ENCODE assay signal across 21 mouse cellular contexts in genomic region chr17:78415255-78415654, GRCm38 (mm10). TPM values are rescaled to one million over a fixed set of nuclear protein-coding genes. Genes with fewer than 3 reads are reported as not detected.
DNase-seq lines count a peak whose midpoint lies in the region; ATAC-seq and TF ChIP-seq lines count a peak whose summit lies in the region.
"Had no signal": no experiment of that assay in that cellular context is flagged by ENCODE, and none has a peak within 500 bp of the region (broad histone marks: within the 10 kb centered on the region; RNA-seq: fewer than 3 reads in every experiment).

No protein-coding gene starts in this region.

- ATAC-seq in heart, postnatal 0 days (ENCODE audit: insufficient read depth, low read depth): no peak
- peak; percentile 77 for ATAC-seq in intestine, embryonic 16.5 days
- ATAC-seq in liver, embryonic 16.5 days (ENCODE audit: low read depth): no peak
- ATAC-seq in hindbrain, embryonic 11.5 days (ENCODE audit: low FRiP score): no peak
- ATAC-seq: forebrain, postnatal 0 days had no signal

- no peaks in the 10 kb centered on the region for H3K27me3 ChIP-seq in heart, postnatal 0 days (ENCODE audit: control insufficient read depth, insufficient read depth, low read length)
- 0 out of 2 replicates have a peak, but pooled peaks cover 4% of the 10 kb centered on the region for H3K27me3 ChIP-seq in heart, embryonic 10.5 days (ENCODE audit: insufficient read depth, poor library complexity, severe bottlenecking)
- no peaks in the 10 kb centered on the region for H3K27me3 ChIP-seq in intestine, embryonic 16.5 days (replicated peaks; ENCODE audit: control insufficient read depth, insufficient read depth, low read length)
- no peaks in the 10 kb centered on the region for H3K27me3 ChIP-seq in liver, embryonic 16.5 days (ENCODE audit: control insufficient read depth, insufficient read depth, low read depth, low read length)
- H3K27me3 ChIP-seq in hindbrain, embryonic 11.5 days (ENCODE audit: control insufficient read depth, insufficient read depth, low read length): no peaks in the 10 kb centered on the region
- H3K27me3 ChIP-seq: hindbrain, embryonic 12.5 days had no signal

- H3K4me3 ChIP-seq in heart, postnatal 0 days (ENCODE audit: low read depth, low read length): no peak overlapping the region
- H3K4me3 ChIP-seq in heart, embryonic 10.5 days: no peak overlapping the region
- no peak overlapping the region for H3K4me3 ChIP-seq in brown adipose tissue, adult 24 weeks (ENCODE audit: insufficient read depth, low read depth, low read length)
- peak overlapping the region; percentile 24 for H3K4me3 ChIP-seq in intestine, embryonic 16.5 days (ENCODE audit: low read length)
- no peak overlapping the region for H3K4me3 ChIP-seq in liver, embryonic 16.5 days (ENCODE audit: low read depth, low read length)
- H3K4me3 ChIP-seq in hindbrain, embryonic 11.5 days (ENCODE audit: low read depth, low read length): no peak overlapping the region
- H3K4me3 ChIP-seq: hindbrain, embryonic 12.5 days; limb, embryonic 10.5 days had no signal

- peak overlapping the region; percentile 26 for H3K4me2 ChIP-seq in heart, postnatal 0 days (ENCODE audit: low read depth, low read length)
- H3K4me2 ChIP-seq in intestine, embryonic 16.5 days (ENCODE audit: low read depth, low read length): peak overlapping the region; percentile 32
- H3K4me2 ChIP-seq in liver, embryonic 16.5 days (ENCODE audit: low read depth, low read length): peak overlapping the region; percentile 19; the same call in 1 of the 2 replicates
- no peak overlapping the region for H3K4me2 ChIP-seq in hindbrain, embryonic 11.5 days (replicated peaks; ENCODE audit: low read depth, low read length)
- H3K4me2 ChIP-seq: hindbrain, embryonic 12.5 days had no signal

- H3K4me1 ChIP-seq in heart, postnatal 0 days (ENCODE audit: control insufficient read depth, insufficient read depth): peaks cover 24% of the 10 kb centered on the region
- peaks cover 16% of the 10 kb centered on the region; the same call in 1 of the 2 replicates for H3K4me1 ChIP-seq in heart, embryonic 10.5 days
- peaks cover 28% of the 10 kb centered on the region; the same call in 1 of the 2 replicates for H3K4me1 ChIP-seq in brown adipose tissue, adult 24 weeks (ENCODE audit: control insufficient read depth, insufficient read depth, insufficient read length, low read length)
- peaks cover 20% of the 10 kb centered on the region for H3K4me1 ChIP-seq in intestine, embryonic 16.5 days (ENCODE audit: control insufficient read depth, insufficient read depth, low read length)
- peaks cover 34% of the 10 kb centered on the region for H3K4me1 ChIP-seq in liver, embryonic 16.5 days (ENCODE audit: control insufficient read depth, low read depth, low read length)
- H3K4me1 ChIP-seq in hindbrain, embryonic 11.5 days (replicated peaks; ENCODE audit: control insufficient read depth, insufficient read depth, low read length): no peaks in the 10 kb centered on the region

- DNase-seq in heart, postnatal 0 days (ENCODE audit: low spot score): no peak
- DNase-seq in heart, embryonic 10.5 days (ENCODE audit: low spot score): no peak
- no peak for DNase-seq in right cerebral cortex, postnatal 25 days
- DNase-seq in hindbrain, embryonic 11.5 days (ENCODE audit: low spot score): no peak
- no peak for DNase-seq in testis, postnatal 14 days (ENCODE audit: low spot score)
- DNase-seq: adrenal gland, adult 8-10 months; cerebellum, adult 18-20 months; cerebellum, postnatal 14 days; forebrain, postnatal 0 days; gastrocnemius, postnatal 36 days; heart, postnatal 10 days; lung, postnatal 14 days; midbrain, embryonic 14.5 days; thymus, adult 18-20 months; thymus, postnatal 36 days had no signal

- TF ChIP-seq CTCF in heart, postnatal 0 days (IDR thresholded peaks at IDR 0.05; ENCODE audit: low read depth): no peak

- H3K27ac ChIP-seq in heart, postnatal 0 days (ENCODE audit: low read depth): no peak overlapping the region
- no peak overlapping the region for H3K27ac ChIP-seq in heart, embryonic 10.5 days
- H3K27ac ChIP-seq in brown adipose tissue, adult 24 weeks (replicated peaks; ENCODE audit: low read depth, low read length): peak overlapping the region; percentile 94
- H3K27ac ChIP-seq in intestine, embryonic 16.5 days (ENCODE audit: low read length): peak overlapping the region; percentile 86
- H3K27ac ChIP-seq in liver, embryonic 16.5 days (ENCODE audit: low read length): no peak overlapping the region
- no peak overlapping the region for H3K27ac ChIP-seq in hindbrain, embryonic 11.5 days (ENCODE audit: low read depth, low read length)
- H3K27ac ChIP-seq: hindbrain, embryonic 12.5 days; limb, embryonic 10.5 days had no signal

- 27% methylated on average over 2 of the region's 2 CpGs for WGBS in heart, postnatal 0 days
- WGBS in heart, embryonic 10.5 days: 81% methylated on average over 2 of the region's 2 CpGs
- 49% methylated on average over 2 of the region's 2 CpGs for WGBS in intestine, embryonic 16.5 days
- 47% methylated on average over 2 of the region's 2 CpGs for WGBS in liver, embryonic 16.5 days (ENCODE audit: insufficient replicate concordance)
- 80% methylated on average over 2 of the region's 2 CpGs for WGBS in hindbrain, embryonic 11.5 days

- H3K36me3 ChIP-seq in heart, postnatal 0 days (replicated peaks; ENCODE audit: control insufficient read depth, insufficient read depth, low read length): peaks cover 19% of the 10 kb centered on the region
- H3K36me3 ChIP-seq in heart, embryonic 10.5 days: 0 out of 2 replicates have a peak, but pooled peaks cover 5% of the 10 kb centered on the region
- H3K36me3 ChIP-seq in intestine, embryonic 16.5 days (ENCODE audit: control insufficient read depth, insufficient read depth, low read length): no peaks in the 10 kb centered on the region
- no peaks in the 10 kb centered on the region; the same call in 1 of the 2 replicates for H3K36me3 ChIP-seq in liver, embryonic 16.5 days (ENCODE audit: control insufficient read depth, insufficient read depth)
- H3K36me3 ChIP-seq in hindbrain, embryonic 11.5 days (ENCODE audit: control insufficient read depth, insufficient read depth, low read length): no peaks in the 10 kb centered on the region
- H3K36me3 ChIP-seq: hindbrain, embryonic 12.5 days had no signal

- H3K9ac ChIP-seq in heart, postnatal 0 days (replicated peaks; ENCODE audit: low read depth, low read length): no peak overlapping the region
- H3K9ac ChIP-seq in intestine, embryonic 16.5 days (ENCODE audit: low read depth, low read length): no peak overlapping the region; the same call in 1 of the 2 replicates
- H3K9ac ChIP-seq in liver, embryonic 16.5 days (ENCODE audit: low read depth, low read length): no peak overlapping the region
- H3K9ac ChIP-seq in hindbrain, embryonic 11.5 days (ENCODE audit: low read depth, low read length): no peak overlapping the region
- H3K9ac ChIP-seq: forebrain, postnatal 0 days; hindbrain, embryonic 12.5 days had no signal

- TF ChIP-seq EP300 in heart, postnatal 0 days (IDR thresholded peaks at IDR 0.05; ENCODE audit: low read depth): no peak

- H3K9me3 ChIP-seq in heart, postnatal 0 days (replicated peaks; ENCODE audit: control insufficient read depth, low read length): no peaks in the 10 kb centered on the region
- H3K9me3 ChIP-seq in heart, embryonic 10.5 days: no peaks in the 10 kb centered on the region
- H3K9me3 ChIP-seq in intestine, embryonic 16.5 days (ENCODE audit: control insufficient read depth, low read length): no peaks in the 10 kb centered on the region
- H3K9me3 ChIP-seq in liver, embryonic 16.5 days (replicated peaks; ENCODE audit: control insufficient read depth, low read length): no peaks in the 10 kb centered on the region
- no peaks in the 10 kb centered on the region for H3K9me3 ChIP-seq in hindbrain, embryonic 11.5 days (ENCODE audit: control insufficient read depth, low read length)
- H3K9me3 ChIP-seq: G1E; hindbrain, embryonic 12.5 days; limb, embryonic 10.5 days had no signal

RNA-seq across cellular contexts. Expression of gene Fez2, which starts 2.7 kb away (rescaled TPM):
- total RNA-seq in heart, postnatal 0 days (2014; rRNA removed; ENCODE audit: low replicate concordance): 62.4 and 72.3 TPM in 2 replicates
- 63.2 and 65.6 TPM in 2 replicates for polyA plus RNA-seq in heart, postnatal 0 days (2015; fragmentation: Nextera tagmentation; extraction: Ambion mirVana)
- 43.7 and 44.9 TPM in 2 replicates for polyA plus RNA-seq in heart, embryonic 10.5 days (2016; fragmentation: Nextera tagmentation; extraction: Ambion mirVana)
- 42.9 and 53.3 TPM in 2 replicates for polyA plus RNA-seq in brown adipose tissue, adult 24 weeks (2012; ENCODE audit: insufficient read depth, insufficient read length, missing spikeins)
- polyA plus RNA-seq in intestine, embryonic 16.5 days (2015; fragmentation: Nextera tagmentation; extraction: Ambion mirVana): 38.5 and 41.2 TPM in 2 replicates
- 17.8 and 18.5 TPM in 2 replicates for polyA plus RNA-seq in liver, embryonic 16.5 days (2015; fragmentation: Nextera tagmentation; extraction: Ambion mirVana)
- polyA plus RNA-seq in hindbrain, embryonic 11.5 days (2014; fragmentation: Nextera tagmentation; extraction: Ambion mirVana): 52.4 and 56.1 TPM in 2 replicates

Comparison
In these comparisons a context has a peak if more than half of its experiments do, and no peak if none do; other contexts are left out.
1. H3K27ac ChIP-seq: peak in brown adipose tissue, adult 24 weeks (single experiment) and intestine, embryonic 16.5 days (single experiment); none in heart, postnatal 0 days (single experiment), heart, embryonic 10.5 days (single experiment), liver, embryonic 16.5 days (single experiment) and hindbrain, embryonic 11.5 days (single experiment).